Mouse (Mus musculus): ENCODE measurements at regions not wholly inside any gene's neighbourhood (a gene's known extent, or its start where the extent isn't known, plus 50 kb on each side); places are given as distances from the start of the nearest gene placed in this dataset.

- TF ChIP-seq POU5F1 (IDR thresholded peaks at IDR 0.05; ENCODE audit: borderline replicate concordance, low read length) (no peak), CTCF (conservative IDR thresholded peaks at IDR 0.05; ENCODE audit: low read length) (no peak), NANOG (IDR thresholded peaks at IDR 0.05; ENCODE audit: borderline replicate concordance, low read length) (no peak)
Measured at GRCm38 (mm10) chr9:90369568-90369967, 99.0 kb upstream of the Tbc1d2b start.
